Mouse (Mus musculus): ENCODE measurements at regions not wholly inside any gene's neighbourhood (a gene's known extent, or its start where the extent isn't known, plus 50 kb on each side); places are given as distances from the start of the nearest gene placed in this dataset.

GRCm38 (mm10) chr15:5346955-5347354 is 103.0 kb upstream of the Ptger4 start:
- in situ Hi-C loops (cut with MboI; ENCODE audit: low pct_ligation_motif_present, low pct_unique_long_range_greater_than_20kb, low sequenced_read_pairs) (no loop called here), dilution Hi-C loops (cut with MboI; ENCODE audit: extremely low pct_ligation_motif_present, extremely low pct_unique_long_range_greater_than_20kb, low sequenced_read_pairs) (no loop called here)
- no peak overlapping the region for H3K4me3 ChIP-seq (replicated peaks in 1 of 3; ENCODE audit: low read depth in 2 of 3, low read length in 2 of 3, poor library complexity in 1 of 3)
- H3K27me3 ChIP-seq (replicated peaks) = no peaks in the 10 kb centered on the region
- TF ChIP-seq NELFE (IDR thresholded peaks at IDR 0.05; ENCODE audit: low read depth, low read length) (no peak), MEF2A (IDR thresholded peaks at IDR 0.05; ENCODE audit: borderline replicate concordance, low read depth, low read length) (no peak), KAT2A (IDR thresholded peaks at IDR 0.05; ENCODE audit: insufficient replicate concordance, low read length) (no peak), NRF1 (IDR thresholded peaks at IDR 0.05; ENCODE audit: low read depth, low read length) (no peak), BHLHE40 (IDR thresholded peaks at IDR 0.05; ENCODE audit: low read depth, low read length) (no peak)
- H3K79me2 ChIP-seq (replicated peaks; ENCODE audit: control insufficient read depth, extremely low read depth, insufficient read depth, poor library complexity, severe bottlenecking) = no peaks in the 10 kb centered on the region
- no peak overlapping the region for H3K9ac ChIP-seq (ENCODE audit: insufficient read depth, low read depth)
- DNase-seq (ENCODE audit: extremely low read depth) = no peak
- no peaks in the 10 kb centered on the region for H3K9me3 ChIP-seq (replicated peaks; ENCODE audit: low read length)
- H3K27ac ChIP-seq (ENCODE audit: insufficient read depth, low read depth) = no peak overlapping the region
- H3K4me1 ChIP-seq (ENCODE audit: control insufficient read depth in 1 of 2, insufficient read depth in 2 of 2) = peaks cover 0 to 2% of the 10 kb centered on the region in 2 experiments; a peak in 1 of 4 replicates
- H3K4me2 ChIP-seq (ENCODE audit: insufficient read depth, low read depth, poor library complexity, severe bottlenecking) = no peak overlapping the region
- no peaks in the 10 kb centered on the region for H3K36me3 ChIP-seq (replicated peaks in 1 of 2; ENCODE audit: control insufficient read depth in 1 of 2, insufficient read depth in 1 of 2, low read length in 1 of 2)

DNA sequence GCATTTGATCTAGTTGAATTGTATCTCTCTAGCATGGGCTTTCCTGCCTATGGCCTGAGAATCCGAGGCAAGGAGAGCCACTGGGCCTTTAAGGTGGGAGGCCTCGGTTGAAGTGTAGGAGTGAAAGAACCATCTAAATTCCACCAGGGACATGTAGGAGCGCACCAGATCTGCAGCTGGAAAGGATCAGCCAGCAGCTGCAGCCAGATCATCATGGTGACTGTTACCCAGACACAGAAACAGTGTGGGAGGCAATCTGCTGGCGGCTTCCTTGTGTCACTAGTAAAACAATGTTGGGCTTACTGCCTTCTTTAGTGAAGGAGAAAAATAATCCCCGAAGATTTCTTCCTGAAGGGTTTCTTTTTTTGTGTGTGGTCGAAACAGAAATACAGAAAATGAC is 99.8 kb upstream of the Ptger4 start:
- in situ Hi-C loops (cut with MboI; ENCODE audit: low pct_ligation_motif_present, low pct_unique_long_range_greater_than_20kb, low sequenced_read_pairs) = no loop called here
- dilution Hi-C loops (cut with MboI; ENCODE audit: extremely low pct_ligation_motif_present, extremely low pct_unique_long_range_greater_than_20kb, low sequenced_read_pairs) = no loop called here
- H3K27ac ChIP-seq (ENCODE audit: insufficient read depth, low read depth) = no peak overlapping the region

DNA sequence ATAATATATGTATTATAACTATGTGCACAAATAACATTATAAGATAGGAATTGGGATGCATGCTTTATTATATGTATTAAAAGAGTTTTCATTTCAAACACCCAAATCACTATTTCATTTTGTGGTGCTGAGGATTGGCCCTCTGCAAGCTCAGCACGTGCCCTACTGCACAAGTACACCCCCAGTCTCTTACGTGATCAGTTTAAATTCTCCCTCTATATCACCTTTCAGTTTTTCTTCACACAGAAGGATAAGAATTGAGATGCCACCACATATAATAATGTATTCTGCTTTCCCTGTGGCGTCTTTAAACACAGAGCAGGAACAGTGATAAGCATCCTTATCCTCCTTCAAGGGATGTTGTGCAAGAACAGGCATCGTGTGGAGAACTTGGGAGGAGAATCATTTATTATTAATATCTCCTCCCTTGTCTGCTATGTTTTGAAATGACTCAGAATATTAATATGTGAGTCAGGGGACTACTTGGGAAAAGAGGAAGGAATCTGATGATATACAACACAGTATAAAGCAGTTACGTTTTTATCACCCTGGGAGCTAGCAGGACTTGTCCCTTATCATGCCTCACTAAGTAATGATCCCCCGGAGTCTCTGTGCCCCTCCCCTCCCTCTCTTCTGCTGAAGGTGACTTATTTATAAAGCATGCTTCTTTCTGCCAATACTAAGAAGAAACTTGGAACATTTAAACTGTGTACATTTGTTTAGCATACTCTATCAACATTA is 91.7 kb upstream of the Ptger4 start:
- H3K9me3 ChIP-seq (replicated peaks; ENCODE audit: low read length) = no peaks in the 10 kb centered on the region
- H3K9ac ChIP-seq (ENCODE audit: insufficient read depth, low read depth) = no peak overlapping the region
- dilution Hi-C loops (cut with MboI; ENCODE audit: extremely low pct_ligation_motif_present, extremely low pct_unique_long_range_greater_than_20kb, low sequenced_read_pairs) (no loop called here), in situ Hi-C loops (cut with MboI; ENCODE audit: low pct_ligation_motif_present, low pct_unique_long_range_greater_than_20kb, low sequenced_read_pairs) (no loop called here)
- H3K79me2 ChIP-seq (replicated peaks; ENCODE audit: control insufficient read depth, extremely low read depth, insufficient read depth, poor library complexity, severe bottlenecking) = no peaks in the 10 kb centered on the region
- no peaks in the 10 kb centered on the region for H3K27me3 ChIP-seq (replicated peaks)
- TF ChIP-seq MYC (IDR thresholded peaks at IDR 0.05; ENCODE audit: low read depth, low read length) = no peak
- TF ChIP-seq TBP (conservative IDR thresholded peaks at IDR 0.05; ENCODE audit: low read depth, low read length) = no peak
- TF ChIP-seq ELF1 (IDR thresholded peaks at IDR 0.05; ENCODE audit: low read depth, low read length) = no peak
- TF ChIP-seq CTCF (conservative IDR thresholded peaks at IDR 0.05 in 1 of 2, IDR thresholded peaks at IDR 0.05 in 1 of 2; ENCODE audit: low read depth in 2 of 2, low read length in 2 of 2) = no peak
- TF ChIP-seq USF1 (IDR thresholded peaks at IDR 0.05; ENCODE audit: low read depth, low read length) = no peak
- TF ChIP-seq KAT2A (IDR thresholded peaks at IDR 0.05; ENCODE audit: insufficient replicate concordance, low read length) = no peak
- TF ChIP-seq NELFE (IDR thresholded peaks at IDR 0.05; ENCODE audit: low read depth, low read length) = no peak
- no peak for TF ChIP-seq GABPA (IDR thresholded peaks at IDR 0.05; ENCODE audit: insufficient replicate concordance, low read depth, low read length)
- no peak for TF ChIP-seq USF2 (conservative IDR thresholded peaks at IDR 0.05; ENCODE audit: low read depth, low read length)
- no peak for TF ChIP-seq ZMIZ1 (IDR thresholded peaks at IDR 0.05; ENCODE audit: low read depth, low read length)
- no peak for TF ChIP-seq SMC3 (IDR thresholded peaks at IDR 0.05; ENCODE audit: low read depth, low read length)
- H3K4me3 ChIP-seq (replicated peaks in 1 of 3; ENCODE audit: low read depth in 2 of 3, low read length in 2 of 3, poor library complexity in 1 of 3) = no peak overlapping the region
- H3K27ac ChIP-seq (ENCODE audit: insufficient read depth, low read depth) = no peak overlapping the region
- no peaks in the 10 kb centered on the region for H3K36me3 ChIP-seq (replicated peaks in 1 of 2; ENCODE audit: control insufficient read depth in 1 of 2, insufficient read depth in 1 of 2, low read length in 1 of 2)
- no peak overlapping the region for H3K4me2 ChIP-seq (ENCODE audit: insufficient read depth, low read depth, poor library complexity, severe bottlenecking)
- peaks cover 0 to 4% of the 10 kb centered on the region in 2 experiments; a peak in 1 of 4 replicates for H3K4me1 ChIP-seq (ENCODE audit: control insufficient read depth in 1 of 2, insufficient read depth in 2 of 2)
- no peak for DNase-seq (ENCODE audit: extremely low read depth)

More for the DNA sequence above, 99.8 kb upstream of the Ptger4 start:
- Histone ChIP-seq H3K79me2 (replicated peaks; ENCODE audit: control insufficient read depth, extremely low read depth, insufficient read depth, poor library complexity, severe bottlenecking) (no peaks in the 10 kb centered on the region), H3K4me2 (ENCODE audit: insufficient read depth, low read depth, poor library complexity, severe bottlenecking) (no peak overlapping the region), H3K4me1 (ENCODE audit: control insufficient read depth in 1 of 2, insufficient read depth in 2 of 2) (peaks cover 0 to under 1% of the 10 kb centered on the region in 2 experiments; a peak in 1 of 4 replicates), H3K9ac (ENCODE audit: insufficient read depth, low read depth) (no peak overlapping the region), H3K27me3 (replicated peaks) (no peaks in the 10 kb centered on the region), H3K36me3 (replicated peaks in 1 of 2; ENCODE audit: control insufficient read depth in 1 of 2, insufficient read depth in 1 of 2, low read length in 1 of 2) (no peaks in the 10 kb centered on the region), H3K4me3 (replicated peaks in 1 of 3; ENCODE audit: low read depth in 2 of 3, low read length in 2 of 3, poor library complexity in 1 of 3) (no peak overlapping the region), H3K9me3 (replicated peaks; ENCODE audit: low read length) (no peaks in the 10 kb centered on the region)
- DNase-seq (ENCODE audit: extremely low read depth) = no peak
- TF ChIP-seq GABPA (IDR thresholded peaks at IDR 0.05; ENCODE audit: insufficient replicate concordance, low read depth, low read length) = no peak
- TF ChIP-seq TBP (conservative IDR thresholded peaks at IDR 0.05; ENCODE audit: low read depth, low read length) = no peak
- TF ChIP-seq MAZ (IDR thresholded peaks at IDR 0.05; ENCODE audit: low read depth, low read length) = no peak
- TF ChIP-seq TCF12 (IDR thresholded peaks at IDR 0.05; ENCODE audit: low read depth, low read length) = no peak
- no peak for TF ChIP-seq ZMIZ1 (IDR thresholded peaks at IDR 0.05; ENCODE audit: low read depth, low read length)
- TF ChIP-seq E2F4 (IDR thresholded peaks at IDR 0.05; ENCODE audit: insufficient replicate concordance, low read depth, low read length) = no peak
- no peak for TF ChIP-seq HCFC1 (IDR thresholded peaks at IDR 0.05; ENCODE audit: low read depth, low read length)
- TF ChIP-seq MAX (IDR thresholded peaks at IDR 0.05; ENCODE audit: low read length) = no peak
- no peak for TF ChIP-seq BHLHE40 (IDR thresholded peaks at IDR 0.05; ENCODE audit: low read depth, low read length)
- TF ChIP-seq NELFE (IDR thresholded peaks at IDR 0.05; ENCODE audit: low read depth, low read length) = no peak
- TF ChIP-seq CTCF (conservative IDR thresholded peaks at IDR 0.05 in 1 of 2, IDR thresholded peaks at IDR 0.05 in 1 of 2; ENCODE audit: low read depth in 2 of 2, low read length in 2 of 2) = no peak
- no peak for TF ChIP-seq RAD21 (IDR thresholded peaks at IDR 0.05; ENCODE audit: low read depth, low read length)
- no peak for TF ChIP-seq IRF4 (IDR thresholded peaks at IDR 0.05; ENCODE audit: low read depth, low read length)
- TF ChIP-seq MAFK (IDR thresholded peaks at IDR 0.05; ENCODE audit: insufficient replicate concordance, low read length) = no peak

Measured in CH12.LX (cell line).